Mouse (Mus musculus): ENCODE results near the gene Kcnd3. TPM values are rescaled to one million over a fixed set of nuclear protein-coding genes. Genes with fewer than 3 reads are reported as not detected.
"Not testable (repeated sequence)": the region's sequence is repeated elsewhere in the genome, so short reads cannot be mapped to it uniquely, and the experiment has no call there.

Kcnd3 gene
- polyA plus RNA-seq, 1 experiment = not detected

GRCm38 (mm10) chr3:105699241-105699933, 247.3 kb downstream of the Kcnd3 start:
- Histone ChIP-seq H3K9me3 (no peaks in the 10 kb centered on the region), H3K36me3 (replicated peaks; ENCODE audit: low read length) (no peaks in the 10 kb centered on the region), H3K4me3 (replicated peaks) (no peak overlapping the region), H3K27me3 (replicated peaks) (peaks cover 24% of the 10 kb centered on the region), H3K4me1 (peaks cover 83% of the 10 kb centered on the region)
- TF ChIP-seq GATA1 (IDR thresholded peaks at IDR 0.05; ENCODE audit: borderline replicate concordance, low read length) = no peak
- TF ChIP-seq FLI1 (IDR thresholded peaks at IDR 0.05; ENCODE audit: low read length) = no peak

GRCm38 (mm10) chr3:105700786-105701185, 248.7 kb downstream of the Kcnd3 start:
- not testable (repeated sequence) for H3K36me3 ChIP-seq (replicated peaks; ENCODE audit: low read length); H3K9me3 ChIP-seq
- Histone ChIP-seq H3K4me1 (peaks cover 87% of the 10 kb centered on the region), H3K27me3 (replicated peaks) (peaks cover 22% of the 10 kb centered on the region), H3K4me3 (replicated peaks) (peak overlapping the region; percentile 91)

GRCm38 (mm10) chr3:105701399-105701798, 249.3 kb downstream of the Kcnd3 start:
- Histone ChIP-seq H3K4me1 (peaks cover 87% of the 10 kb centered on the region), H3K4me3 (replicated peaks) (peak overlapping the region; percentile 91), H3K9me3 (no peaks in the 10 kb centered on the region), H3K36me3 (replicated peaks; ENCODE audit: low read length) (peaks cover 4% of the 10 kb centered on the region), H3K27me3 (replicated peaks) (peaks cover 21% of the 10 kb centered on the region)
- TF ChIP-seq GATA1 (IDR thresholded peaks at IDR 0.05; ENCODE audit: borderline replicate concordance, low read length) = no peak
- TF ChIP-seq FLI1 (IDR thresholded peaks at IDR 0.05; ENCODE audit: low read length) = no peak

GRCm38 (mm10) chr3:105703571-105703970, 251.4 kb downstream of the Kcnd3 start:
- Histone ChIP-seq H3K9me3 (no peaks in the 10 kb centered on the region), H3K4me3 (replicated peaks) (peak overlapping the region; percentile 24), H3K36me3 (replicated peaks; ENCODE audit: low read length) (peaks cover 19% of the 10 kb centered on the region), H3K27me3 (replicated peaks) (peaks cover 17% of the 10 kb centered on the region), H3K4me1 (peaks cover 94% of the 10 kb centered on the region)
- TF ChIP-seq FLI1 (IDR thresholded peaks at IDR 0.05; ENCODE audit: low read length) (no peak), GATA1 (IDR thresholded peaks at IDR 0.05; ENCODE audit: borderline replicate concordance, low read length) (no peak)

GRCm38 (mm10) chr3:105704031-105705008, 252.2 kb downstream of the Kcnd3 start, which contains the start of gene Inka2:
Inka2 (plus strand) TSS chr3:105704599.
- H3K36me3 ChIP-seq (replicated peaks; ENCODE audit: low read length) = peaks cover 25% of the 10 kb centered on the region
- no peak for TF ChIP-seq GATA1 (IDR thresholded peaks at IDR 0.05; ENCODE audit: borderline replicate concordance, low read length)
- no peak for TF ChIP-seq FLI1 (IDR thresholded peaks at IDR 0.05; ENCODE audit: low read length)
- peaks cover 18% of the 10 kb centered on the region for H3K27me3 ChIP-seq (replicated peaks)
- H3K4me1 ChIP-seq = peaks cover 95% of the 10 kb centered on the region
- H3K4me3 ChIP-seq (replicated peaks) = peak within 1 kb of the TSS; percentile 95
- H3K9me3 ChIP-seq = no peaks in the 10 kb centered on the region

GRCm38 (mm10) chr3:105705061-105705549, 253.0 kb downstream of the Kcnd3 start:
- H3K36me3 ChIP-seq (replicated peaks; ENCODE audit: low read length) = peaks cover 31% of the 10 kb centered on the region
- H3K4me3 ChIP-seq (replicated peaks) = peak overlapping the region; percentile 95
- peaks cover 19% of the 10 kb centered on the region for H3K27me3 ChIP-seq (replicated peaks)
- no peaks in the 10 kb centered on the region for H3K9me3 ChIP-seq
- TF ChIP-seq GATA1 (IDR thresholded peaks at IDR 0.05; ENCODE audit: borderline replicate concordance, low read length) (no peak), FLI1 (IDR thresholded peaks at IDR 0.05; ENCODE audit: low read length) (no peak)
- H3K4me1 ChIP-seq = peaks cover 93% of the 10 kb centered on the region

GRCm38 (mm10) chr3:105705561-105705960, 253.4 kb downstream of the Kcnd3 start:
- H3K4me3 ChIP-seq (replicated peaks) = peak overlapping the region; percentile 95
- no peaks in the 10 kb centered on the region for H3K9me3 ChIP-seq
- no peak for TF ChIP-seq FLI1 (IDR thresholded peaks at IDR 0.05; ENCODE audit: low read length)
- TF ChIP-seq GATA1 (IDR thresholded peaks at IDR 0.05; ENCODE audit: borderline replicate concordance, low read length) = no peak
- peaks cover 19% of the 10 kb centered on the region for H3K27me3 ChIP-seq (replicated peaks)
- H3K4me1 ChIP-seq = peaks cover 93% of the 10 kb centered on the region
- H3K36me3 ChIP-seq (replicated peaks; ENCODE audit: low read length) = peaks cover 35% of the 10 kb centered on the region

- peaks cover 19% of the 10 kb centered on the region for H3K27me3 ChIP-seq (replicated peaks)
- H3K36me3 ChIP-seq (replicated peaks; ENCODE audit: low read length) = peaks cover 45% of the 10 kb centered on the region
- peaks cover 93% of the 10 kb centered on the region for H3K4me1 ChIP-seq
- no peaks in the 10 kb centered on the region for H3K9me3 ChIP-seq
- H3K4me3 ChIP-seq (replicated peaks) = peak overlapping the region; percentile 95
- no peak for TF ChIP-seq GATA1 (IDR thresholded peaks at IDR 0.05; ENCODE audit: borderline replicate concordance, low read length)
- no peak for TF ChIP-seq FLI1 (IDR thresholded peaks at IDR 0.05; ENCODE audit: low read length)
Observed at GRCm38 (mm10) chr3:105706366-105707020, 254.4 kb downstream of the Kcnd3 start.

- H3K4me1 ChIP-seq = peaks cover 92% of the 10 kb centered on the region
- H3K9me3 ChIP-seq = no peaks in the 10 kb centered on the region
- TF ChIP-seq FLI1 (IDR thresholded peaks at IDR 0.05; ENCODE audit: low read length) (no peak), GATA1 (IDR thresholded peaks at IDR 0.05; ENCODE audit: borderline replicate concordance, low read length) (no peak)
- H3K36me3 ChIP-seq (replicated peaks; ENCODE audit: low read length) = peaks cover 55% of the 10 kb centered on the region
- H3K27me3 ChIP-seq (replicated peaks) = peaks cover 19% of the 10 kb centered on the region
- H3K4me3 ChIP-seq (replicated peaks) = peak overlapping the region; percentile 50
Observed at GRCm38 (mm10) chr3:105707590-105707989, 255.5 kb downstream of the Kcnd3 start.

Data from megakaryocyte, embryonic 14.5 days (primary cell).